Mouse (Mus musculus): Measurements from ENCODE around the gene Map2k1.
"Not testable (repeated sequence)": the region's sequence is repeated elsewhere in the genome, so short reads cannot be mapped to it uniquely, and the experiment has no call there.

Gene Map2k1

DNA sequence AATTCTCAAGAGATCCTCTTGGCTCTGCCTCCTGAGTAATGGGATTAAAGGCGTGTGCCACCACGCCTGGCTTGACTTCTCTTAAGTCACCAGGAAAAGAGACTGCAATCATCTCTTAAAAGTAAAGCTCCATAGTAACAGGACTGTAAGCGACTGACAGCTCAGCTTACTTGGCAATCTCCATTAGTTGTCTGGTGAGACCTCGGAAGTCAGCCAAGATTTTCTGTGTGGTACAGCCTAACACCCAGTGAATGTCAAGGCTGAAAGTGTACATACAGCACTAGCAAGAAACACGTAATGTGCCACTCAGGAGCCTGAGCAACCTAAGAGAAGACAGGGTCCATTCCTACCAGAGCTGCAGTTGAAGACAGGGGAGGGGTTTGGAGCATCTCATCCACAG, 93.0 kb downstream of the Map2k1 start:
- in situ Hi-C loops (cut with MboI), result no loop called here

DNA sequence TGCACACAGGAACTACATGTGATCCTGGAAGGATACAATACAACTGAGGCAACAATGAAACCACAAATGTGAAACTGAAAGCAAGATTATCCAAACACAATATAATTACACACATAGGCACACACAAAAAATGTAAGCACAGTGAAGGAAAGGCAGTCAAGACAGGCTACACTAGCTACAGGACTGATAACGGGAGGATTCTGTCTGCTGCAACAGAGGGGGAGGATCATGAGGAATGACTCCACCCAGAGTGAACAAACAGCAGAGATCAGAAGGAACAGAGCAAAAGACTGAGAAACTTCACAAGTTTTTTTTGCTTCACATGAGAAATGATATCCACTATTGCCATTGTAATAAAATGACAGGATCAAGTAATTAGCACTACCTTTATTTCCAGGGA, 96.8 kb downstream of the Map2k1 start:
- in situ Hi-C loops (cut with MboI), result no loop called here

DNA sequence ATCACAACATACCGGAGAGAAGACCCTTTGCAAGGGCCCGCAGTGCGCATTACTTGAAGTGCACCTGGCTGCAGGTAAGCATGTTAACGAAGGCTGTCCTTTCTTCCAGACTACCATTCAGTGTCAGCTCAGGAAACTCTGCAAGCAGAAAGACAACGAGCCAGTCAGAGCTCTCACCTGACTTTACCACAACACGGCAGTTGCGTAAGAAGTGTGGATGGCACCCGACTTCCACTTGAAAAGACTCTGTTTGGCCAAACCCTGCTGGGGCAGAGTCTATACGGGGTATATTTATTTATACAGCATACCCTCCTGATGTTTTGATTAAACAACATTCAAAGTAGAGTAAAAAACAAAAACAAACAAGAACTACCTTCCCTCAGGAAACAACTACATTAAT, 113.6 kb downstream of the Map2k1 start:
- in situ Hi-C loops (cut with MboI), result no loop called here

DNA sequence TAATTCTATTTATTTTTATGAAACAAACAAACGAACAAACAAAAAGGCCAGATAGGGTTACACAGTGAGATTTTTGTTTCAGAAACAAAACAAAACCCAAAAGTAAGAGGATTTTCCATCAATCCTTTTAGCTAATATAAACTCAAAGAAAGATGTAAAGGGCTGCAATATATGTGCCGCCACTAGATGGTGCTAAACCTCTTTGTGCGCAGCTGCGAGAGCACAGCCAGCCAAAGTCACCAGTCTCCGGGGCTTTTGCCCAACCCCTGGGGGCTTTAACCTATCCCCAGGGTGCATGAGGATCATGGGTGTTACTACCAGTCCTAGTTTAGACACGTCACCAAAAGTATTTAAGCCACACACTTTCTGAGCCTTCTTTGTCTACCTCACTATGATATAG, 114.5 kb downstream of the Map2k1 start:
- in situ Hi-C loops (cut with MboI), result not testable (repeated sequence)

Measured in mature B cell (primary cell).